Mouse (Mus musculus): ENCODE results near the gene Zbp1.

Gene Zbp1

DNA sequence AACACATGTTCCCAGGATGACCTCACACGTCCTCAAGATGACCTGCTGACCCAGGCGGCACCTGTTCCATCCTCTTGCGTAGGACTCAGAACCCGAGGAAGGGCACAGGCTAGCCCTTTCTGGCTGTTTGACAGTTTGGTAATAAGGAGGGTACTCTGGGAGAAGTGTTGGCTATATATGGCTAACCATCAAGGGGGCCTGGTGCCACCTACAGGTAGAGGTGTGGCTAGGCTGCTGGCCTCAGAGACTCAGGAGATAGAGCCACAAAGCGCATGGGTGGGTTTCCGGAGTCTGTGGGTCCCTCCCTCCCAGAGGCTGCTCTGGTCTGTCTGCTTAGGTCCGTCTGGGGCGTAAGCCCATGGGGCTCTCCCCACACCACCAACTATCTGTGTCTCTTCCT, 28.0 kb upstream of the Zbp1 start:
- DNase-seq = no peak

DNA sequence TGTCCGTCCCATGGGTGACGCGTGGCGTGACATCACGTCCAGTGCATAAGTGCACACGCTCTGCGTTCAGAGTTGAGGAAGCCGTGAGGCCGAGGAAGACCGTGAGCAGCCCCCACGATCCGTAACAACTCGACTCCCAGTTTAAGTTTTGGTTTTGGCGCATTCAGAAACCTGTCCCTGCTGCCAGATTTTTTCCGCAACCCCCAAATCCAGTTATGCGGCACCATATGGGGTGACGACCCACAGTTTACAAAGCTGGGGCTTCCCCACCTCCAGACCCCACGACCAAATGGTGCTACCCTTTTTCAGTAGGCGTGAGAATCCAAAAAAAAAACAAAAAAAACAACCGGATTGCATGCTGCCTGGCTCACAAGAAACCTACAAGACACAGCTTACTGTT, 26.5 kb upstream of the Zbp1 start:
- DNase-seq = no peak

DNA sequence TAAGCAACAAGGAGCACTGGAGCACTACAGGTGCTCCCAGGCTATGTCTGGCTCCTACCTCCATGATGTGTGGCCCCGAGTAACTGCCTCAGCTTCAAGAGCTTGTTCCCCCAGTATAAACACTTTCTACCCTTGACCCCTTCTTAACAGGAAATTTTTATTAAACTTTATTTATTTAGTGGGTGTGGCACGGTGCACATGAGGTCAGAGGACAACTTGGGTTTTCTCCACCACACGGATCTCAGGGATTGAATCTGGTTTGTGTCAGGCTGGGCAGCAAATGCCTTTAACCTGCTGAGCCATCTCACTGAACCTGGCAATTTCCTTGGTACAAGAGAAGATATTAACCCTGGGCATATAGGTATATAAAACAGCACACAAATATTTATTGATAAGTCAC, 25.4 kb upstream of the Zbp1 start:
- no peak for DNase-seq

DNA sequence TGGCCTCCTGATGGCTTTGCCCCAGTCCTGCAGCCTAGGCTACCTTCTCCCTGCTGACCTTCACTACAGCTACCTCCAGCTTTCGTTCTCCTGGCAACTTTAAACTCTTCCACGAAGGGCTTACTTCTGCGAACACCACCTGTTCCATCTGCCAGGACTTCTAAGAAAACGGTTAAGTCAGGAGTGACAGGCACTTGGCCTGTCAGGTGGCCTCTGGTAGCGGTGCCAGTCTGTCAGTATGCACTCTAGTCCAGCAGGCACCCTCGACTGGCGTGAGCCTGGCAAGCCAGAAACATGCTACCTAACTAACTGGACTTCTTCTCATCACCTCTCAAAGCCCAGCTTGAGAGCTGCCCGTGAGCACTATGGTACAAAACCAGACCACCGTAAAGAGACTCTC, 24.9 kb upstream of the Zbp1 start:
- no peak for DNase-seq

DNA sequence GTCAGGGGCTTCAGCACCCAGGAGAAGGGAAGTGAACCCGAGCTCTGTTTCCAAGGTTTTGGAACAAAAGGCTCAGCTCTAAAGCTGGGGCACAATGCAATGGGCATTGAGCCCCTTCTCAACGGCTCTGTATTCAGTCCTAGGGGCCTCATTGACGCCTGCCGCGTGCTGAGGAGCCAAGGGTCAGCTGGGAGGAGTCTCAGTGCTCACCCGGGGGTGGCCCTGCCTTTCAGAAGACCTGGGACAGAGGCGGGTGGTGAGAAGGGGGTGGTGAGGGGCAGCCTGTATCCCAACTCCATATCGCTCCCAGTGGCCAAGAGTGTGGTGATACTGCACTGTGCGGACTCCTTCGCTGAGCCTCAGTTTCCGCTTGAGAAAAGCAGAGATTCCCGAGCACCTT, 24.2 kb upstream of the Zbp1 start:
- DNase-seq = no peak

DNA sequence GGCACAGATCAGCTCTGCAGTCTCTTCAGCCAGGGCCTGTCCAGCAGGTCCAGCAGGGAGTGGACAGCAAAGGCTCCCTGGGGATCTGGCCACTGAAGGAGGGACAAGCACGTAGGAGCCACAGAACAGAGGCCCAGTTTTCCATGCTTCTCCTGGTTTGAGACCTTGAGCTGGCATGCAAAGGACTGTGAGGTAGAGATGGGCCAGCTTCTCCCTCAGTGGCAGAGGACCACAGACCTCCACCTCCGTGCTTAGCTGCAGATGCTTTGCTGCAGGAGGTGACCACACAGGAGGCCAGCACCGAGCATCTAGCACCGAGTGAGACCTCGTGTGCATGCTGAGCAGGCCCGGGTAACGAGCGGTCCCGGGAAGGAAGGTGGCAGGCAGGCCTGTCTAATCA, 22.0 kb upstream of the Zbp1 start:
- DNase-seq = no peak

DNA sequence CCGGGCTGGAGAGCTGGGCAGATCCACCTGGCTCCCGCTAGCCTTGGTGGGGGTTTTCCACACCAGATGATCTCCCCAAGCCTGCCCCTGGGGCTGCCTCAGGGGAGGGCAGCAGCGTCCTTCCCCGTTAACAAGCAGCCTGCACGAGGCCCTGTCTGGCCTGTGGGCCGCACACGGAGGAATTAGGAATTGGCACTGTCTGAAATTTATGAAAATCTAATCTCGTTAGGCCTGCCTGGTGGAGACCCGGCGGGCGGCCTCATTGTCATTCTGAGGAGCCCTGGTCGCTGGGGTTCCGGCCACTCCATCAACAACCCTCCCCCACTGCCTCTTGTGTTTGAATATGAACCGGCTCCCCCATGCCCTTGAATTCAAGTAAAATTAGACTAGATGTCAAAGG, 19.8 kb upstream of the Zbp1 start:
- no peak for DNase-seq

DNA sequence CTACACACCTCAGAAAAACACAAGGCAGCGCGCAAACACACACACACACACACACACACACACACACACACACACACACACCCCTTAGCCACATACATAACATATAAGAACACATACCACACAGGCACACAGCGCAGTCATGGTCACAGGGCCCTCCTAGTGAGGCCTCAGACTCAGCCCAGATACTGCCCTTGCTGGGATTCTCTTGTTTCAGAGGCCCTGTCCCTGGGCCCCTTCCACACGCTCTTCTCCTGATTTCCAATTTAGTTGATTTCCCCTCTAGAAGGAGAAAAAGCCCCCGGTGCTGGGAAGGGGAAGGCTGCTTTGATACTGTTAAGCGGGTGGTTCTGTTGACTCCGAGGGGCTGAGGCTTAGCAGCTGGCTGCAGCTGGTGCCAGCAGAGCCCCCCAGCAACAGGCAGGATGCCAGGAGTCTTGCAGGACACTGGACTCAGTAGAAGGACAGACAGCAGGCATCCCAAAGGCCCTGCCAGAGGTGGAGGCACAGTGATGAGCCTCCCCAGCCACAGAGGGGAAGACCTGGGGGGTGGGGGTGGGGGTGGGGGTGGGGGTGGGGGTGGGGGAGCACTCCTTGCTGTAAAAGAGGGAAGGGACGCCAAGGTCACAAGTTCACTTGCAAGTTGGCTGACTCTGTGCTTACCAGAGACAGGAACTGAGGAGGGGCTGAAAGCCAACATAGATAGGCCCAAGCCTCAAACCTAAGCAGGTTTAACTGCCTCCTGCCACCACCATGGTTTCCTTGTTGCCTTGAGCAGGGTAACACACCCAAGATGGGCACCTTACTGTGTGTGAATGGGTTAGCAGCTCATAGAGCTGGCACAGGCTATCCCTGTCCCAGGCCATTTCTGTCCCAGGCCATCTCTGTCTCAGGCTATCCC, 17.0 kb upstream of the Zbp1 start:
- no peak for DNase-seq

DNA sequence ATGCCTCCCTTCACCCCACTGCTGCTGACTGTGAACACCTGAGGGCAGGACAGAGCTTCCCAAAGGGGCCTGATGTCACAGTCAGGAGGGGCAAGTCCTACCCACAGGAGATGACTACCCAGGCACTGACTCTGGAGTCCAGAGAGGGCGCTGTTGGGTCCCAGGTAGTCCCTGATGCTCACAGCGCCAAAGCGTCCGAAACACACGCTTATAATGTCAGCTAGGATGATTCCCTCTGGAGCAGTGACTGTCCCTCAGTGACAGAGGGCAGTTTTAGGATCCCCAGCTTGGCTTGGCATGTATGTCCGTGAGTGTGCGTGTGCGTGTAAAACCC, 14.0 kb upstream of the Zbp1 start:
- no peak for DNase-seq

DNA sequence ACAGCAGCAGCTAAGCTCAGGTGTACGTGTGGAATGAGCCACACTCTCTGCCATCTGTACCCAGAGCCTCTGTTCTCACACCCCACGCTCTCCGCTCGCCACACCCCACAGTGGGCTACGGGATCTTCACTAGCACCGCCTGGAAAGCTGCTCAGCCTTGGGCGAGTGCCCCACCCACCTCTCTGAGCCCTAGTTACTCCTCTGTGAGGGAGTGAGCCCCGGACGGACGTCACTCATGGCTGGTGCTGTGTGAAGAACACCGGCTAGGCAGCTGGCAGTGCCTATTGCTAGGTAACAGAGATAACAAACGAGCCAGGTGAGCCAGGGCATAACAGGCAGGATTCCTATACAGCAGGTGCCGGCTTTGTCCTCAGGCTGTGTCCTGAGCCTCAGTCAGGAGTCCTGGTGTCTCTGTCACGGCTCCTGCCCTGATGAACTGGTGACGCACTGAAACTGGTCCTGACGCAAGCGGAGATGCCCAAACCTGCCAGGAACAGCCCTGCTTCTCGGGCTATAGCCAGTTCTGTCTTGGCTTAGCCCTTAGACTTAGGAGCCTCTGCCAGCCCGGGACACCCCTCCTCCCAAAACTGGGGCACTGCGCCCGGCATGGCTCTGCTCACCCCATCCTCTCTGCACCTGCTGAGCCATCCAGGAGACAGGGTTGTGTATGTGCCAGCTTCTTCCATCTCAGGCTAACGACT, 13.5 kb upstream of the Zbp1 start:
- DNase-seq = peak; percentile 24 to 44

DNA sequence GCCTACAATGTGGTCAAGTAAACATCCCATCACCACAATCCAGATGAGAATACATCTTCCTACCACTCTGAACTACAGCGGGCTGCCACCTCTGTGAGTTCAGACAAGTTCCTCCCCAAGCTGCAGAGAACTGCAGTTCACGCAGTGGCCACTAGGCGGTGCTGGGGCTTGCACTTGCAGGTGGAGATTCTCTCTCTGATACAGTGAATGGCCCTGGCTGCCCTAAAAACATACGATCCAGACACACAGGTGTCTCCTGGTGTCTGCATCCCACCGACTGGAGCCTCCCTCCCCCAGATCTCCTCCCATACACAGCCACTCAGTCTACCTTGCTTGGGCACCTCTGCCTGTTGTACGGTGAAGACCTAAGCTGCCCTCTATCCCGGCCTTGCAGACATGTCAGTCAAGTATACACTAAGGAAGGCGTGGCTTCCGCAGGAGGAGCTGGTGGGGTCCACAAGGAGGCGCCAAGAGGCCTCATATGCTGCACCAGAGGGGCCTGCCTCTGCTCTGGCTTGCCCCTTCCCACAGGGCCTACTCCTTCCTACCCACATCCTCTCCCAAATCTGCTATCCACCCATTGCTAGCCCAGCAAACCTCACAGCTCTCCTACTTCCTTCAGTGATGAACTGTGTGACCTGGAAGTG, 11.0 kb upstream of the Zbp1 start:
- peak; percentile 84 to 88 for DNase-seq

DNA sequence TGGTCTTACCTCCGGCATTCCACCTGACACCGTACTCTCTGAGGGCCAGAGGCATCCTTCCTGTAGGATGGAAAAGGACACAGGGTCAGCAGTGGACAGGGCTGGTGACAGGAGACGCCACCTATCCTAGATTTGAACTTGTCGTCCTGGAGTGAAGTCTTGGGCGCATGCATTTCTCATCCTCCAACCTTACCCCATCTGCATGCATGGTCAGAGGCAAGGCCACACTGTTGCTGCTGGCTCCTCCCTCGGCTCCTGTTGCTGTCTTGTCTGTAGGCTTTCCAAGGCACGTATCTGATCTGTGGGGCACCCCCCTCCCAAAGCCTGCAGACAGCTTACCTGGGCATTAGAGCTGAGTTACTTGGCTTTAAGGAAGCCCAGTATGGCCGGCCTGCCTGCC, 9.8 kb upstream of the Zbp1 start:
- no peak for DNase-seq

DNA sequence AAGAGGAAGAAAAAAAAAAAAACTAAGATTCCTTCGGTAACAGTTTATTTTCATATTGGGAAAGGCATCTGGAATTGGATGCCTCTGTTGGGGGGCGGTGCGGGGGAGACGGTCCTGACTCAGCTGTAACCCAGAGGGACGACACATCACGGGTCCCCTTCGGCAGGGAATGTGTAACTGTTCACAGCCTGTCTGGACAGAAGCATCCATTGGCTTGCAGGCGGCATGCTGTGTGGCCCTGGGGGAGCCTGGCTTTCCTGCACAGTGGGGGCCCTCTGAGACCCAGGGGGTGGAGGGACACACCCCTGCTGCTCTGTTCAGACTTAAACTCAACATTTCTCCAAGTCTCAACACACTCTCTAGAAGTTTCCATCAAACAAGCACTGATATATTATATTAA, 8.1 kb upstream of the Zbp1 start:
- DNase-seq = no peak

DNA sequence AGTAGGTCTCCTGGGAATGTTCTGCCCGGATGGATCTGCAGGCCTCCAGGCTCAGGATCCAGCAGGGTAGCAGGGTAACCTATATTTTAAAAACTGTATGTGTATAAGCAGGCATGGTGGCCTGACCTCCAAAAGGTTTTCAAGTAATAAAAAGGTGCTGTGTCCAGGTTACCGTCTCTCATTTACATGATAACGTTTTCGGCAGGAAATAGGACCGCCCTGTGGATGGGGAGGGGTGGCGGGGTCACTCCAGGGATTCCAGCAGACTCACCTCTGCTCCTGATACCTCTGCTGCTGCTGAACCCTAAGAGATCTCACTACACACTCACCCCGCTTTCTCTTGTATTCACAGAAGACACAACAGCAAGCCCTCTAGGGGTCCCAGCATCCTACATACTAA, 7.2 kb upstream of the Zbp1 start:
- DNase-seq = no peak

DNA sequence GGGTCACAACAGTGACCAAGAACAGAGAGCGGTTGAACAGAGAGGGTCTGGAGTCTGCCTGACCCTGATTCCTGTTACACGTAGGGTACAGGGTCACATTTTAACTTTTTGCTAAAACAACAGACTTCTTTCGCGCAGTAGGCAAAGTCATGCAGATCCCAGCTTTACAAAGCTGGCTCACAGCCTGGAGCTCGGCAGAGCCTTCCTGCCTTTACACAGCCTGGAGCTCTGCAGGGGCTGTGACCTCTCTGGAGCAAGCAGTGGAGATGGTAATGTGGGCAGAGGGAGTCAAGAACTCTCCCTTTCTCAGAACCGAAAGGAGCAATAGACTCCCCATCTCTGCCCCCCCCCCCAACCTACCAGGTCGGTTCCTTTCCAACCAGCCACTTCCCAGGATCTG, 6.1 kb upstream of the Zbp1 start:
- no peak for DNase-seq

DNA sequence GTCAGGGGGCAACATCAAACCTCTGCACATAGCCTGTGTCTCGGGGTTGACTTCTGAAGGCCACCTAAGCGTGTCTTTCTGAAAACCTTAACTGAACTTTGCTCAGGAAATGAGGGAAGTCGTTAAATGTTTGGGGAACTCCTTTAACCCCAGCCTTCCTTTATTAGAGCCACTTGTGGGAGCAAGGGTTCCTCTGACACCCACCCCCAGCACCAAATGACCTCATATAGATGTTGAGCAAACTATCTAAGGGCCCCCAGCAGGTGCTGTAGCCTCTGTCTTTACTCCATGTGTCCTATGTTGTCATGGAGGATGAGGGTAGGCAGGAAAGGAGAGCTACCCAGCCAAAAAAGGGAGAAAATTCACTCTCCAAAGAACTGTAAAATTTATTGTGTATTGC, 5.4 kb upstream of the Zbp1 start:
- no peak for DNase-seq

DNA sequence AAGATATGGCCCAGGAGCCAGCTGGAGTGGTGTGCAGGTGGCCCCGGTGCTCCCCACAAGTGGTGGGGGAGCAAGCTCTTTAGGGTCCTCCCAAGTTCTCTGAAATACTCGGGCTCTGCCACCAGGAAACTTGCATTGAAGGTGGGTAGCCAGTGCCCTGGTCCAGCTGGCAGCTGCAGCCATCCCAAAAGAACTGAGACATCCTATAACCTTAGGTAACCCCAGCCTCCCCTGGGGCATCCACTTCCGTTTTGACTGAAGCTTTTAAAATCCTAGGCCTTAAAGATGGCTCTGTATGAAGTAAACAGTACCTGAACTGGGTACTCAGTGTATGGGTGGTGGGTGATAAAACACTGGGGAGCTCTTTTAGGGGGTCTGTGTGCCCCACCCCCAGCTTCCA, 4.8 kb upstream of the Zbp1 start:
- DNase-seq = no peak

DNA sequence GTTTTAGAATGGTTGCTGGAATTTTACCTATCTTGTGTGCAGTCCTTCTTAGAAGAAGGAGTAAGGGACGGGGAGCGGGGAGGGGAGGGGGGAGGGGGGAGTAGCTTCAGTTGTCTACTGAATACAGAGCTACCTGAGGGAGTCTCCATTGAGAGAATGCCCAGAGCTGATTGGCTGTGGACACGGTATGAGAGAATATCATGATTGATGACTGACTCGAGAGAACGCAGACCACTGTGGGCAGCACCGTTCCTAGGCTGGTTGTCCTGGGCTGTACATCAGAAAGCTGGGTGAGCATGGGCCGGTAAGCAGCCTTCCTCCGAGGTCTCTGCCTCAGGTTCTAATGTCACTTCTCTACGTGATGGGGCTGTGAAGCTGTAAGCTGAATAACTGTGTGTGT, 2.0 kb upstream of the Zbp1 start:
- no peak for DNase-seq

DNA sequence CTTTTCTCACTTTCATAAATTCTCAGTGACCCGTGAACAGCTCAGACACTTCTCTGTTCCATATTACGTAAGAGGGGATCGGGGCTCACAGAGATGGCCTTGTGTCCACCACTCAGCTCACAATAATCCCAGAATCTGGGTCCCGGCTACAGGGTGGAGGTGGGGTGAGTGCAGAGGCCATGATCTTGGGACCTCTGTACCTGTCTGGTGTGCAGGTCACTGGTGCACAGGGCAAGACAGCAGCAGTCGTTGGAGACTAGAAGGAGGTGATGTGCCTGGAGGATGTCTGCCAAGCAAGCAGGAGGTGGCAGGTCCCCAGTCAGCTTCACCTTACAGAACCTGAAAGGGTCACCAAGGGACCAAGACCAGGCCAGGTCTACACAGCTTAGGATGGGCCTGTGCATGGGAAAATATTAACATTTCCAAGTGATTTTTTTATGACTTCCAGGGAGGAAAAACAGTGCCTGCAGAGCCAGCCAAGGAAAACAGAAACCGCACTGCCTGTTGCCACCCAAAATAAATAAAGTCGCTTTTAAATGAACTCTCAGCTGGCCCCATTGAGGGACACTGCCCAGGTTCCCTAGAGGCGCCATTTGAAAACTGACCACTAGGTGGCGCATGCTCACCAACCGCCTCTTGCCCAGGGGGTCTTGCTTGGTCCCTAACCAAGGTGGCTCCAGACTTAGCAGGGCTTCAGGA, 682 bp upstream of the Zbp1 start:
- DNase-seq = peak; percentile 25 to 41

DNA sequence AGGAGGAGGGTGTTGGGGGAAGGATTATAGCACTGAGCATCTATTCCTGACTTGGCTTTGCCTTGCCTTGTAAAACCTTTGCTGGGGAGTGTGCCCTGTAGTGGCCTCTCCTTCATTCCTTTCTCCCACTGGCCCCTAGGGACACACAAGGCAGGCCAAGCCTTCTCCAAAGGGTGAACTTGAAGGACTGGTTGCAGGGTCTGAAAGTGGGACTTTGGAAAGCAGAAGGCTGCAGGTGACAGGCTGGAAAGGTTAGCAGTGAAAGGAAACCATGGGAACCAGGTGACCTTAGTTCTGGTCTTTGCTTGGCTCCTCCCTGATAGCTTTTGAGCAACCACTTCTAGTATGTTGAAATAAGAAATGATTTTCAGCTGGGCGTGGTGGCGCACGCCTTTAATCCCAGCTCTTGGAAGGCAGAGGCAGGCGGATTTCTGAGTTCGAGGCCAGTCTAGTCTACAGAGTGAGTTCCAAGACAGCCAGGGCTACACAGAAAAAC, 912 bp downstream of the Zbp1 start:
- peak in 1 of 2 experiments; percentile 7 for DNase-seq

DNA sequence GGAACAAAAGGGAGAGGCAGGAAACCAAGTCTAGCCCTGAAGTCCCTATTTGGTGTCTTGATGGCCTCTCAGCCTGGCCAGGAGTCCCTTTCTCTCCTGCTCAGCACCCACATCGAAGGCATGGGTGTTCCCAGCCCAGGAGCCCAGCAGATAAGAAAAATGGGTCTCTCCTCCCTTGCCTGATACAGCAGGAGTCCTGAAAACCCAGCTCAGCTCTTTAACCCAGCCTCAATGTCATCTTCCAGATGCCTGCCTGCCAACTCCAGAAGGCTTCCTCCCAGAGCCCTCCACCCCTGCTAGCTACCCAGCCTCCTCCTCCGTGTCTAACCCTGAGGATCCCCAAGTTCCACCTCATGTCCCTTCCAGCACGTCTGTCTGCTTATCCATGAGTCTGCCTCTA, 1.5 kb downstream of the Zbp1 start:
- DNase-seq = peak in 1 of 2 experiments; percentile 2

DNA sequence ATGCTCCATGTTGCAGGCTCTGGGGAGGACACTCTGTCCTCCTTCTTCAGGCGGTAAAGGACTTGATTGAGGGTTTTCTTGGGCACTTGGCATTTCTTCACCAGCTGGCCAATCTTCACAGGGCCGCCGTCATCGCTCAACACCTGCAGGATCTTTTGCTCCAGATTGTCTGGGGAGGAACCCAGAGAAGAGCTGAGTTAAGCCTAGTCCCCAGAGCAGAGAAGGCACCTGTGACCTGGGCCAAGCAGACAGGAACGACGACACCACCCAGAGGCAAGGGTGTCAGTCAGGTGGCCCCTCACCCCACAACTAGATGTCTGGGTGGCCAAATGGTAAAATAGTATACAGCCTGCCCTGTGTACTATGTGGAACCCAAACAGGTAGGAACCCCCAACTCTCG, 1.9 kb downstream of the Zbp1 start:
- peak in 1 of 2 experiments; percentile 2 for DNase-seq

DNA sequence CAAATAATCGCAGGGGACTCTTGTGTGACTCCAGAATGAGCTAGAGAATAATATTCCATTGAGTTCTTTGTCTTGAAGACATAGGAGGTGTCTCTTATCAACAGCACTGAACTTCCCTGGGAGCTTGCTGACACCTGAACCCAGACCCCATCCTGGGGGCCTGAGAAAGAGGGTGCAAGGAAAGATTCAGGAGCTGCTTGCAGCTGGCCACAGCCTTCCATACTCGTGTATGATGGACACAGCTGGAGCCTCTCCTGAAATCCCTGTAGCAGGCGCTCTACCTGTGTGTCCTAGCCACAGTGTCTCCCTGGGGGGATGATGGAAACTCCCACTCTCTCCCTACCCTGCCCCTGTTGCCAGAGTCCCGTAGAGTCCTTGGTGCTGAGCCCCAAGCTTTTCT, 6.5 kb downstream of the Zbp1 start:
- peak in 1 of 2 experiments; percentile 2 for DNase-seq
